Mouse (Mus musculus): ENCODE data around the gene Immp2l. TPM values are rescaled to one million over a fixed set of nuclear protein-coding genes. Genes with fewer than 3 reads are reported as not detected.
A peak's percentile ranks its signal among the peaks of the same experiment; 100 is the strongest.
"Not testable (repeated sequence)": the region's sequence is repeated elsewhere in the genome, so short reads cannot be mapped to it uniquely, and the experiment has no call there.

The Immp2l gene
- polyA plus RNA-seq, 1 experiment from 2014 or later, result 7.0 TPM

GRCm38 (mm10) chr12:40992237-40992636 is 31.7 kb upstream of the Immp2l start:
- not testable (repeated sequence) for H3K4me3 ChIP-seq (ENCODE audit: low read length); H3K4me2 ChIP-seq (replicated peaks; ENCODE audit: low read depth, low read length); H3K36me3 ChIP-seq (ENCODE audit: insufficient read depth, low read length); H3K27me3 ChIP-seq (ENCODE audit: insufficient read depth, low read length); ATAC-seq (ENCODE audit: low FRiP score, low TSS enrichment); H3K9me3 ChIP-seq (ENCODE audit: low read length); H3K27ac ChIP-seq (ENCODE audit: low read length); H3K9ac ChIP-seq (replicated peaks; ENCODE audit: low read length); H3K4me1 ChIP-seq (ENCODE audit: insufficient read depth, low read length)
- WGBS, result 82% methylated on average over 1 of the region's 1 CpGs

DNA sequence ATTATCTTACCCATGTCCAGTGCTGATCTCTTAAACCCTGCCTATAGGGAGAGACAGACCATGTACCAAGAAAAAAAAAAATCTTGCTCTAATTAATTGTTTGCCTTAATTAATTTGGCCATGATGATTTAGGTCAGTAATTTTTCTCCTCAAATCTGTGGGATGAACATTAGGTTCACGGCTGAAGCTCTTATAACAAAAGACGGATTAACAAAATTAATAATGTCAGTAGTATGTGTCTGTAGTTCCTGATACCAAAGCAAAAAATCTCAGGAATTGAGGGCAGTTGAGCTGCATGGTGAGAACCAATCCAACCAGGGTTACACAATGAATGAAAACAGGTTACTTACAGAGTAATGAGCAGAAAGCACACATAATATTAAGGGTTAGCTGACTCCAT is 29.0 kb upstream of the Immp2l start:
- H3K4me1 ChIP-seq (ENCODE audit: insufficient read depth, low read length), result no peaks in the 10 kb centered on the region
- H3K4me3 ChIP-seq (ENCODE audit: low read length), result no peak overlapping the region
- H3K27ac ChIP-seq (ENCODE audit: low read length), result no peak overlapping the region
- H3K9ac ChIP-seq (replicated peaks; ENCODE audit: low read length), result no peak overlapping the region
- ATAC-seq (ENCODE audit: low FRiP score, low TSS enrichment), result no peak
- no peaks in the 10 kb centered on the region for H3K27me3 ChIP-seq (ENCODE audit: insufficient read depth, low read length)
- no peaks in the 10 kb centered on the region for H3K9me3 ChIP-seq (ENCODE audit: low read length)
- no peaks in the 10 kb centered on the region for H3K36me3 ChIP-seq (ENCODE audit: insufficient read depth, low read length)
- WGBS, result 89% methylated on average over 2 of the region's 2 CpGs
- H3K4me2 ChIP-seq (replicated peaks; ENCODE audit: low read depth, low read length), result no peak overlapping the region

DNA sequence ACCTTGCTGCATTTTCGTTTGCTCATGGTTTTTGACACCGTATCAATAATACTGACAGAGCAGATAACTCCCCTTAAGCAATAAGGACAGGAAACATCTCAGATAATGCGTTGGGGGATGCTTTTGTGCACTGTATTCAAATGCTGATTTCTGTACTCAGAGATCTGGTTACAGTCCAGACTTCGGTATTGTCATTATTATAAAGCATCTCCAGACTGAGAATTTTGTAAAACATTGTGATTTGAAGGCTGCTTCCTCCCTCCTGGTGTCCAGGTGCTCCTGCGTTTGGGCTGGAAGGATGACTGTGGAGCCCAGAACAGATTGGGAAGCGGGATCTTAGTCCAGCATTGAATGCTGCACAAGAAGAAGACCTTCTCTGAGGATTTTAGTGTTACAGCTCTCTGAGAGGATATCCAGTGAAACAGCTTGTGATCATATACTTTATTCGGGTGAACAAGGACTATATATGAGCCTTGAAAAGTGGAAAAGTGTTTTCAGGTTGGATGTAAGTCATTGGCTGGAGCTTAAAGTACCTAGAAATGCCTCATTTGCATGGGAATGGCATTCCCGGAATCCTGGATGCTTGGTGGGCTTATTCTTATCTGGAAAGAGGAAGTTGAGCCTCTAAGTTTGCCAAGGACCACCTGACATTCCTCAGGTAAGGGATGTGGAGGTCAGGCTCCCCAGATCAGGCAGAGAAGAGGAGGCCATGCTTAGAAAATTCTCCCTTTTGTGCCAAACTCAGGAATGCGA is 28.1 kb upstream of the Immp2l start:
- WGBS, result 80% methylated on average over 9 of the region's 9 CpGs
- ATAC-seq (ENCODE audit: low FRiP score, low TSS enrichment), result no peak
- Histone ChIP-seq H3K27ac (ENCODE audit: low read length) (no peak overlapping the region), H3K4me1 (ENCODE audit: insufficient read depth, low read length) (no peaks in the 10 kb centered on the region), H3K4me2 (replicated peaks; ENCODE audit: low read depth, low read length) (no peak overlapping the region), H3K27me3 (ENCODE audit: insufficient read depth, low read length) (no peaks in the 10 kb centered on the region), H3K4me3 (ENCODE audit: low read length) (no peak overlapping the region), H3K9ac (replicated peaks; ENCODE audit: low read length) (no peak overlapping the region), H3K9me3 (ENCODE audit: low read length) (no peaks in the 10 kb centered on the region), H3K36me3 (ENCODE audit: insufficient read depth, low read length) (no peaks in the 10 kb centered on the region)

DNA sequence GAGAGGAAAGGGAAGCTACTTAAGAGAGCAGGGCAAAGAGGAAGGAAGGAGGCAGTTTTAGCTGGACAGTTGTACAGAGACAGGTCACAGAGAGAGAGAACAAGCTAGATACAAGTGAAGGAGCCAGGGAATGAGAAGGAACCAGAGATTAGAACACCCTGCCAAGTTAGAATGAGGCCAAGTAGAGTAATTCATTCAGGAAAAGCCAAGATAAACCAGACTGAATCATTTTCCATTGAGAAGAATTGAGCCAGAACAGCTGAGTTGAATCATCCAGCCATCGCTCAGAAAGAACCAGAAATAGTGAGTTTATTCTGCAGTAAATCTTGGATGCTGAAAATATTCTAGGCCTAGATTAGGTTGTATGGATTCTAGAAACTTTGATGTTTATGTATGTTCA is 1.4 kb upstream of the Immp2l start:
- Histone ChIP-seq H3K9ac (replicated peaks; ENCODE audit: low read length) (no peak overlapping the region), H3K4me3 (ENCODE audit: low read length) (no peak overlapping the region), H3K27ac (ENCODE audit: low read length) (no peak overlapping the region), H3K36me3 (ENCODE audit: insufficient read depth, low read length) (no peaks in the 10 kb centered on the region), H3K4me1 (ENCODE audit: insufficient read depth, low read length) (0 out of 2 replicates have a peak, but pooled peaks cover 3% of the 10 kb centered on the region), H3K9me3 (ENCODE audit: low read length) (no peaks in the 10 kb centered on the region), H3K4me2 (replicated peaks; ENCODE audit: low read depth, low read length) (no peak overlapping the region), H3K27me3 (ENCODE audit: insufficient read depth, low read length) (no peaks in the 10 kb centered on the region)
- WGBS, result 66% methylated on average over 1 of the region's 1 CpGs
- ATAC-seq (ENCODE audit: low FRiP score, low TSS enrichment), result no peak

GRCm38 (mm10) chr12:41024512-41024911 is 622 bp downstream of the Immp2l start:
- H3K4me3 ChIP-seq (ENCODE audit: low read length), result peak overlapping the region; percentile 74
- no peaks in the 10 kb centered on the region for H3K27me3 ChIP-seq (ENCODE audit: insufficient read depth, low read length)
- 7% methylated on average over 9 of the region's 9 CpGs for WGBS
- no peak for ATAC-seq (ENCODE audit: low FRiP score, low TSS enrichment)
- peak overlapping the region; percentile 90 for H3K9ac ChIP-seq (replicated peaks; ENCODE audit: low read length)
- H3K9me3 ChIP-seq (ENCODE audit: low read length), result no peaks in the 10 kb centered on the region
- H3K27ac ChIP-seq (ENCODE audit: low read length), result no peak overlapping the region
- no peaks in the 10 kb centered on the region for H3K36me3 ChIP-seq (ENCODE audit: insufficient read depth, low read length)
- 0 out of 2 replicates have a peak, but pooled peaks cover 3% of the 10 kb centered on the region for H3K4me1 ChIP-seq (ENCODE audit: insufficient read depth, low read length)
- peak overlapping the region; percentile 83 for H3K4me2 ChIP-seq (replicated peaks; ENCODE audit: low read depth, low read length)

DNA sequence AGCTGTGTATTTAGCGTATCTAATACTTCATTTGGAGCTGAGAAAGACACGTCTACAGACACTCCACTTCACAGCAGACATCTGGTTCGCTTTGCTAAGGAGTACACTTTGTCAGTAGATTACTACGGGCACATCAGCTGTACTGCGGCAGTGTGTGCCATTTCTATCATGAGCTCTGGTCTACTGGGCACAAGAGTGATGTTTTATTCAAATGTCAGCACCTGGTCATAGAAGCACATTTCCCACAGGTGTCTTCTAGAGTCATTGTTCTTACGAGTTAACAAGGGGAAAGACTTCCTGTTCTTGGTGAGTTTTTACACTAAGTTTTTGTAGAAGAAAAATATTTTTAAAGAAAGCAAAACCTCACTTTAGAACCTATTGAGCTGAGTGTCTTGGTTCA is 3.6 kb downstream of the Immp2l start:
- WGBS, result 78% methylated on average over 6 of the region's 6 CpGs
- Histone ChIP-seq H3K4me2 (replicated peaks; ENCODE audit: low read depth, low read length) (no peak overlapping the region), H3K27ac (ENCODE audit: low read length) (no peak overlapping the region), H3K36me3 (ENCODE audit: insufficient read depth, low read length) (no peaks in the 10 kb centered on the region), H3K4me1 (ENCODE audit: insufficient read depth, low read length) (0 out of 2 replicates have a peak, but pooled peaks cover 3% of the 10 kb centered on the region), H3K27me3 (ENCODE audit: insufficient read depth, low read length) (no peaks in the 10 kb centered on the region), H3K9ac (replicated peaks; ENCODE audit: low read length) (no peak overlapping the region), H3K4me3 (ENCODE audit: low read length) (no peak overlapping the region), H3K9me3 (ENCODE audit: low read length) (no peaks in the 10 kb centered on the region)
- no peak for ATAC-seq (ENCODE audit: low FRiP score, low TSS enrichment)

GRCm38 (mm10) chr12:41031119-41031518 is 7.2 kb downstream of the Immp2l start:
- Histone ChIP-seq H3K4me2 (replicated peaks; ENCODE audit: low read depth, low read length) (no peak overlapping the region), H3K36me3 (ENCODE audit: insufficient read depth, low read length) (no peaks in the 10 kb centered on the region), H3K9me3 (ENCODE audit: low read length) (no peaks in the 10 kb centered on the region), H3K27ac (ENCODE audit: low read length) (no peak overlapping the region), H3K27me3 (ENCODE audit: insufficient read depth, low read length) (no peaks in the 10 kb centered on the region), H3K4me3 (ENCODE audit: low read length) (no peak overlapping the region), H3K9ac (replicated peaks; ENCODE audit: low read length) (no peak overlapping the region), H3K4me1 (ENCODE audit: insufficient read depth, low read length) (no peaks in the 10 kb centered on the region)
- 100% methylated on average over 2 of the region's 2 CpGs for WGBS
- no peak for ATAC-seq (ENCODE audit: low FRiP score, low TSS enrichment)

GRCm38 (mm10) chr12:41033196-41033595 is 9.3 kb downstream of the Immp2l start:
- H3K27ac ChIP-seq (ENCODE audit: low read length), result no peak overlapping the region
- no peaks in the 10 kb centered on the region for H3K9me3 ChIP-seq (ENCODE audit: low read length)
- 90% methylated on average over 3 of the region's 3 CpGs for WGBS
- no peaks in the 10 kb centered on the region for H3K4me1 ChIP-seq (ENCODE audit: insufficient read depth, low read length)
- no peak for ATAC-seq (ENCODE audit: low FRiP score, low TSS enrichment)
- no peaks in the 10 kb centered on the region for H3K27me3 ChIP-seq (ENCODE audit: insufficient read depth, low read length)
- no peak overlapping the region for H3K4me3 ChIP-seq (ENCODE audit: low read length)
- no peaks in the 10 kb centered on the region for H3K36me3 ChIP-seq (ENCODE audit: insufficient read depth, low read length)
- no peak overlapping the region for H3K4me2 ChIP-seq (replicated peaks; ENCODE audit: low read depth, low read length)
- H3K9ac ChIP-seq (replicated peaks; ENCODE audit: low read length), result no peak overlapping the region

- H3K36me3 ChIP-seq (ENCODE audit: insufficient read depth, low read length), result no peaks in the 10 kb centered on the region
- no peak overlapping the region for H3K4me3 ChIP-seq (ENCODE audit: low read length)
- H3K9ac ChIP-seq (replicated peaks; ENCODE audit: low read length), result no peak overlapping the region
- 90% methylated on average over 5 of the region's 5 CpGs for WGBS
- no peak for ATAC-seq (ENCODE audit: low FRiP score, low TSS enrichment)
- H3K4me1 ChIP-seq (ENCODE audit: insufficient read depth, low read length), result no peaks in the 10 kb centered on the region
- H3K27me3 ChIP-seq (ENCODE audit: insufficient read depth, low read length), result no peaks in the 10 kb centered on the region
- no peak overlapping the region for H3K4me2 ChIP-seq (replicated peaks; ENCODE audit: low read depth, low read length)
- no peak overlapping the region for H3K27ac ChIP-seq (ENCODE audit: low read length)
- H3K9me3 ChIP-seq (ENCODE audit: low read length), result no peaks in the 10 kb centered on the region
Measured at GRCm38 (mm10) chr12:41039834-41040233, 15.9 kb downstream of the Immp2l start.

GRCm38 (mm10) chr12:41041737-41042136 is 17.8 kb downstream of the Immp2l start:
- Histone ChIP-seq H3K27me3 (ENCODE audit: insufficient read depth, low read length) (no peaks in the 10 kb centered on the region), H3K9ac (replicated peaks; ENCODE audit: low read length) (no peak overlapping the region), H3K9me3 (ENCODE audit: low read length) (no peaks in the 10 kb centered on the region), H3K27ac (ENCODE audit: low read length) (no peak overlapping the region), H3K4me3 (ENCODE audit: low read length) (no peak overlapping the region), H3K4me2 (replicated peaks; ENCODE audit: low read depth, low read length) (no peak overlapping the region), H3K36me3 (ENCODE audit: insufficient read depth, low read length) (no peaks in the 10 kb centered on the region), H3K4me1 (ENCODE audit: insufficient read depth, low read length) (no peaks in the 10 kb centered on the region)
- no peak for ATAC-seq (ENCODE audit: low FRiP score, low TSS enrichment)
- 87% methylated on average over 2 of the region's 2 CpGs for WGBS
